Comparison of ENCODE assay signal across 26 mouse cellular contexts in the genomic region with DNA sequence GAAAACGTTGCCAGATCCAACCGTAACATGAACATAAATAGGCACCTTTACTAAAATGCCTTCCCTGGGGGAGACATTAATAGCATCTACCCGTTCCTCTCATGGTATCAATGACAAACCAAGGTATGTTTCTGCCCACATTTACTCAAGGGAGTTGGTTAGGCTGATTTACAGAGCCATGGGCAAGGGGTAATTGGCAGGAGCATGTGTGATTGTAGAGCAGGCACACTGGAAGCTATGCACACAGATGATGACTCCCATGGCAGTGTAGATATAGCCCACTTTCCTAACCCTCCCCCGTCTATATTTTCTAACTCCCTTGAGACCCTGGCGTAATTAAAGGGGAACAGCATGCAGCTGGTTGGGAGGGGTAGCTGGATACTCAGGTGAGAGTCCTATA.
"Had no signal": no experiment of that assay in that cellular context is flagged by ENCODE, and none has a peak within 500 bp of the region (broad histone marks: within the 10 kb centered on the region; RNA-seq: fewer than 3 reads in every experiment).

No protein-coding gene starts in this region.

- H3K4me3 ChIP-seq: heart, adult 2 months; heart, embryonic 13.5 days; heart, embryonic 15.5 days; hindbrain, embryonic 10.5 days; hindbrain, embryonic 12.5 days; intestine, embryonic 15.5 days; layer of hippocampus, adult 2 months; left cerebral cortex, adult 2 months; limb, embryonic 12.5 days; liver, embryonic 12.5 days had no signal

- ATAC-seq: hindbrain, embryonic 16.5 days; inflammation-experienced regulatory T-cells, adult 6 months; intestine, embryonic 15.5 days; intestine, postnatal 0 days; liver, embryonic 12.5 days had no signal

- H3K4me2 ChIP-seq: heart, embryonic 11.5 days; heart, embryonic 13.5 days; heart, embryonic 15.5 days; hindbrain, embryonic 12.5 days; hindbrain, embryonic 14.5 days; intestine, embryonic 15.5 days; limb, embryonic 12.5 days; liver, embryonic 12.5 days had no signal

- H3K27me3 ChIP-seq: heart, embryonic 13.5 days; heart, embryonic 15.5 days; hindbrain, embryonic 12.5 days; intestine, embryonic 15.5 days; limb, embryonic 12.5 days; liver, embryonic 12.5 days had no signal

- H3K4me1 ChIP-seq: liver, embryonic 12.5 days had no signal

- H3K27ac ChIP-seq: heart, adult 2 months; hindbrain, embryonic 10.5 days; hindbrain, embryonic 12.5 days; hindbrain, embryonic 14.5 days; intestine, embryonic 15.5 days; layer of hippocampus, adult 2 months; left cerebral cortex, adult 2 months; liver, embryonic 12.5 days; liver, embryonic 14.5 days had no signal

- H3K36me3 ChIP-seq: heart, embryonic 13.5 days; heart, embryonic 15.5 days; hindbrain, embryonic 10.5 days; hindbrain, embryonic 12.5 days; intestine, embryonic 15.5 days; limb, embryonic 12.5 days; liver, embryonic 12.5 days had no signal

- DNase-seq: gastrocnemius, postnatal 10 days; gastrocnemius, postnatal 25 days; heart, adult 2 months; heart, postnatal 14 days; heart, postnatal 4 days; kidney, adult 18-20 months; kidney, adult 8-10 months; kidney, postnatal 10 days; kidney, postnatal 25 days; kidney, postnatal 4 days; left cerebral cortex, postnatal 4 days had no signal

- H3K9ac ChIP-seq: heart, embryonic 13.5 days; heart, embryonic 15.5 days; hindbrain, embryonic 12.5 days; hindbrain, embryonic 14.5 days; intestine, embryonic 15.5 days; limb, embryonic 12.5 days; liver, embryonic 12.5 days; liver, embryonic 14.5 days had no signal

- H3K9me3 ChIP-seq: heart, embryonic 13.5 days; heart, embryonic 15.5 days; hindbrain, embryonic 10.5 days; hindbrain, embryonic 12.5 days; intestine, embryonic 15.5 days; limb, embryonic 12.5 days; liver, embryonic 12.5 days had no signal
